Mouse (Mus musculus) 3T3-L1 (cell line): ENCODE measurements around the gene Xirp1.

ENCODE experiments used
- DNase-seq: peaks from one replicate; pipeline ENCODE4 v3.0.0-alpha.2; 2015; ENCODE audit warnings: low read depth, low spot score

Gene Xirp1

GRCm38 (mm10) chr9:119972166-119972565, 51.2 kb downstream of the Xirp1 start:
- DNase-seq, result no peak

GRCm38 (mm10) chr9:119970763-119971656, 52.4 kb downstream of the Xirp1 start:
- peak; percentile 83 for DNase-seq

GRCm38 (mm10) chr9:119970221-119970620, 53.2 kb downstream of the Xirp1 start:
- DNase-seq, result peak; percentile 58

- DNase-seq, result no peak
Observed at GRCm38 (mm10) chr9:119969811-119970210, 53.6 kb downstream of the Xirp1 start.

- no peak for DNase-seq
Observed at GRCm38 (mm10) chr9:119966221-119966910, 57.0 kb downstream of the Xirp1 start.

GRCm38 (mm10) chr9:119965186-119965585, 58.2 kb downstream of the Xirp1 start:
- DNase-seq, result no peak

GRCm38 (mm10) chr9:119964206-119964605, 59.2 kb downstream of the Xirp1 start:
- DNase-seq, result no peak
